Mouse (Mus musculus) inflammation-experienced regulatory T-cells, adult 6 months (primary cell): ENCODE measurements around the gene Fam19a1. TPM values are rescaled to one million over a fixed set of nuclear protein-coding genes. Genes with fewer than 3 reads are reported as not detected.

Source experiments
- ATAC-seq: one replicate; pipeline ENCODE4 v1.8.0; 2017
- polyA plus RNA-seq, 3 experiments: library from polyadenylated mRNA; unstranded; fragments of 100-300 nt; shearing (Covaris generic); gene quantifications; one replicate each; pipeline ENCODE4 v1.2.1; 2017

Gene Fam19a1
- polyA plus RNA-seq, 3 experiments from 2014 or later = not detected

- ATAC-seq = no peak
Observed at GRCm38 (mm10) chr6:96439419-96439818, 326.5 kb downstream of the Fam19a1 start.

- ATAC-seq = no peak
Observed at GRCm38 (mm10) chr6:96441971-96442370, 329.0 kb downstream of the Fam19a1 start.

DNA sequence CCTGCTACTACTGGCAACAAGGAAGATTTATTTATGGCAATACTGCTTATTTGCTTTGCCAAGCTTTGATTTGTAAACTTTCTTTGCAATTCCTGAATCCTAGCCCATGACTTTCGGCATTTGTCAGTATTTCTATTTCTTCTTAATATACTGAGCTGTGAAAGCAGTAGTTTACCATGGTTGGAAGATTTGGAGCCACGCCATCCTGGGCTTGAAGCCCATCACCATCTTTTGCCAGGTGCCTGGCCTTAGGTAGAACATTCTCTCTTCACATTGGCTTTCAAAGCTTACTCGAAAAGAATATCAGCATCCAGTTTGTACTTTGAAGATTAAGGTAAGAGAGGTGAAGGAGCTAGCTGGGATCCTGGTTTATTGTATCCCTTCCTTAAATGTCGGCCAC lies 334.5 kb downstream of the Fam19a1 start:
- ATAC-seq = no peak

GRCm38 (mm10) chr6:96456266-96456665 lies 343.3 kb downstream of the Fam19a1 start:
- no peak for ATAC-seq

GRCm38 (mm10) chr6:96457590-96458259 lies 344.8 kb downstream of the Fam19a1 start:
- no peak for ATAC-seq

DNA sequence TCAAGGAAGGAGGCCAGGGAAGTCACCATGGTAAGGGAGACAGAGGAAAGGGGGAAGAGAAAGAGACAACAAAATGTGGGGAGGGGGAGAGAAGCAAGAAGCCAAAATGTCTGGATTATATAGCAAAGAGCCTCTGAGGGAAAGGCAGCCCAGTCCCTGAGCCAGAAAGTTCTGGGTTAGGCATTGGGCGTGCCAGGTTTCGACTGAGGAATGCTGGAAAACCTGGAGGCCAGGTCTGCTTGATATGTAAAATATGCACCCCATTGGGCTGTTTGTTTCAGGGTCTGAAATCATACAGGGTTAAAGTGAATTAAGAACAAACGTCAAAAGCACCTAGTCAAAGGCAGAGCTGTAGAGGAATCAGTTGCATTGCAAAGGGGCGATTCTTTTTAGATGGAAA lies 346.1 kb downstream of the Fam19a1 start:
- no peak for ATAC-seq

DNA sequence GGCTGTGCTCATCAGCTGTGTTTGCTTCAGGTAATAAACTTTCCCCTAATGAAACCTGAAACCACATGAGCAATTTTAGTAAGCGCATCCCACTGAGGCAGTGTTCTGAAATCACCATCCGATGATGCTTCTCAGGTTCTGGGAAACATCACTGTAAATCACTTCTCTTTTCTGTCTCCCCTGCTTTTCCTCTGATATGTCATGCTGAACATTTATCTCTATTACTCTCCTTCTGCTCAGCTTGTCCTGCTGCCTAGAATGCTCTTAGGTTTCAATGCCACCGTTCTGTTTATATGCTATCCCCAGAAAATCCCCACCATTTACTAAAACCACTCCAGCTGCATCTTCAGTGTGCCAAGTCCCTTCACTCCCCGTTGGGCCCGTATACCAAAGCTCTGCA lies 386.5 kb downstream of the Fam19a1 start:
- no peak for ATAC-seq

DNA sequence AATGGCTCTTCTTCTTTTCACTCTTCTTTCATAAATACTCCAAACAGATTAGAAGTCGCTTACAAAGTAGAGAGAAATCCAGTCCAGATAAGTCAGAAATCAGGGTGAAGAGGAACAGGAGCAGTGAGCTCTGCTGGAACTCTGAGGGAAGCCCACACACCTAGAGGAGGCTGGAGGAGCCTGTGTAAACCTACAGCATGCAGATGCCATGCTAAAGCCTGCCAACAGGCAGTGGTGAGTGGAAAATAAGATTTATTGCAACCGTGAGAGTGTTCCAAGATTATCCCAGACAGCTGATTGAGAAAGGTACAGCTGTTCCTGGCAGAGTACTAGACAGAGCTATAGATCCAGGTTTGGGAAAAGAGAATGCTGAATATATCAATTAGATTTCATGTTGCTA lies 428.6 kb downstream of the Fam19a1 start:
- no peak for ATAC-seq

DNA sequence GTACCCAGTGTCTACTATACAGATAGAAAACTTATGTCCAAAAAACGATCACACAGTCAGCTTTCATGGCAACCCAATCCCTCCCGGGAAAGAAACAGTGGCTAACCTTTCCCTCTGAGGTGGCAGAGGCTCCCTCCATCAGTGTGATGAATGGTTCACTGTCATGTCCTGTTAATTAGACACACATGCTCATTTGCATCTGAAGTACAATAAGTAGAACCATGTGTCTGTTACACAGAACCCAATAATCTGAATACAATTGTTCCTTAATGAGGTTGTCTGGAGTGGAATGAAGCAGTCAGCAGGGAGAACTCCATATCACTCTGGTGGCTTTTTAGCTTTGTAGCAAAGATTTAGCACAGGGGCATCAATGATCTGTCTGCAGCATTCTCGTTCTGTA lies 431.9 kb downstream of the Fam19a1 start:
- no peak for ATAC-seq

- ATAC-seq = no peak
Observed at GRCm38 (mm10) chr6:96550431-96550830, 437.5 kb downstream of the Fam19a1 start.

DNA sequence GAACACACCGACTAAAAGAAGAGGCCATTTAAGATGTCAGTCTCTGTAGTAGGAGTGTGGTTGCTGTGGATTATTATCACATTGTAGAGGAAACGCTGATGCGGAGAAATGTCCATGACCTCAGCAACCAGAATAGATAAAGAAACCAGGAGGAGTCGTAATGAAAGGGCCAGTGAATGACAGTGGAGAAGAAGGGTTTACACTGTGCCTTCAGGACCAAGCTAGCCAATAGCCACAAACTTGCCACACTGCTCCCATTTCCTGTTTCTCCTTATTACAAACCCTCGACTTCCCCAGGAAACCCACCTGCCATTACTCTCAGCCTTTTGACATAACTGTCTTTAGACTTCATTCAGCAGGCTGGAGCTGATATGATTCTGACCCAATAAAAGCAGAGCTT lies 465.7 kb downstream of the Fam19a1 start:
- ATAC-seq = no peak

GRCm38 (mm10) chr6:96580726-96581125 lies 467.8 kb downstream of the Fam19a1 start:
- no peak for ATAC-seq

DNA sequence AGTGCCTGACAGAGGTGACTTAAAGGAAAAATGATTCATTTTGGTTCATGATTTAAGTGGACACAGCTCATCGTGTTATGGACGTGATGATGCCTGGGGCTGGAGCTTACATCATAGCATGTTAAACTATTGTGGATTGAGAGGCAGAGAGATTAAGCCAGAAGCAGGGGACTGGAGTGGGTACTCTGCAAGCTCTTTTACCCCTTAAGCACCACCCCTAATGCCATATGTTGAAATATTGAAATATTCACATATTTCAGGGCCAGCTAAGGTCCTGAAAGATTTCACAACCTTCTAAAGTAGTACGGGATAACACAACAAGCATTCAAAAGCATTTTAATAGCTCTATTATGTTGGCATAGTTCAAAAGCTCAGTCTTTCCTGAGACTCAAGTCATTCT lies 468.2 kb downstream of the Fam19a1 start:
- ATAC-seq = no peak

GRCm38 (mm10) chr6:96587427-96587826 lies 474.5 kb downstream of the Fam19a1 start:
- ATAC-seq = no peak

GRCm38 (mm10) chr6:96593031-96593430 lies 480.1 kb downstream of the Fam19a1 start:
- no peak for ATAC-seq

GRCm38 (mm10) chr6:96595201-96595600 lies 482.2 kb downstream of the Fam19a1 start:
- no peak for ATAC-seq

GRCm38 (mm10) chr6:96624196-96624595 lies 511.2 kb downstream of the Fam19a1 start:
- ATAC-seq = no peak

DNA sequence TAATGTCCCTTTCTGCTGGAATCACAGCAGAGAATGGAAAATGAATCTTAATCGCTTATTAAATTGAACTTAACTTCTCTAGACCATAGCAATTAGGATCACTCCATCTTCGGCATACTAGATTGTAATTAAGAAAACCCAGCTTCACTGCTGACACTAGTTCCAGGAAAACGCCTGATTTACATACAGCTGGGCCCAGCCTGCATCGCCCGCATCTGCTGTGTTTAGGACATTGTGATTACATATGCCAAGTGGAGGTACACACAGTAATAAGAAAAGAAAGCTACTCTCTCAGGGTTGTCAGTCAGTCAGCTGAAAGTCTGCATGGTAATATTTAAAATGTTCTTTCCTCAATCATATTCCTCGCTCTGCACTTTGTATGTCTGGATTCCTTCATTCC lies 518.6 kb downstream of the Fam19a1 start:
- ATAC-seq = no peak

DNA sequence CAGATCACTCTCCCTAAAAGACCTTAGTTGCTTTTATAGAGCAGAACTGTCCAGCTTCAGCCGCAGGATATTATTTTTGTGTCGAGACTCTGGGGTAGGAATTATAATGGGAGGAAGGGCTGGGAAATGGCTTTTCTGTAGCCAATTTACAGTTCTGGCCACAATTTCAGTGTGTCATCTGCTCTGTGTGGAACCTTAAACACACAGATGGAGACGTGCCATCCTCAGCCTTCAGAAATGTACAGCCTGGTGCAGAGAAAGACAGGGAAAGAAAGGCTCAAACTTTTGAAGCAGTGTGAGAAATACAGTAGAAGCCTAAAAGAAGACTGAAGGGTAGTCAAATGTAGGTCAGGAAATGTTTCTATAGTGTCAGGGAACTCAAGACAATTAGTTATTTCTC lies 519.3 kb downstream of the Fam19a1 start:
- no peak for ATAC-seq

DNA sequence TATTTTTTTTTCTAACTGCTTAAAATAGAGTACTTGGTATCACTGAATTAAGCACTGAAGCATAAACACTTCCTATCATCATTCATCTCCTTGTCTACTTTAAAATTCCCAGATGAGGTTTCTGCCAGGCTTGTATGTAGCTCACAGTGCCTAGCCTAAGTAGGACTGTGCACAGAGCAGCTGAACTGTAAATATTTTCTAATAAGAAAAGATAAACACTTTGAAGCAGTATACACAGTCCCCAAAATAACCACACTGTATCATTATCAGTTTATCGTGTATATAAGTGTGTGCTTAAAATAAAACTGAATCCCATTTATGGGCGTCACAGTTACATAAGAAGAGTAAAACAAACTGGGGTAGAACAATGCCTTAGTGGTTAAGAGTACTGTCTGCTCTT lies 522.7 kb downstream of the Fam19a1 start:
- ATAC-seq = no peak

- ATAC-seq = no peak
Observed at GRCm38 (mm10) chr6:96648742-96649141, 535.8 kb downstream of the Fam19a1 start.

GRCm38 (mm10) chr6:96649267-96649666 lies 536.3 kb downstream of the Fam19a1 start:
- no peak for ATAC-seq

GRCm38 (mm10) chr6:96666311-96666710 lies 553.4 kb downstream of the Fam19a1 start:
- ATAC-seq = no peak

DNA sequence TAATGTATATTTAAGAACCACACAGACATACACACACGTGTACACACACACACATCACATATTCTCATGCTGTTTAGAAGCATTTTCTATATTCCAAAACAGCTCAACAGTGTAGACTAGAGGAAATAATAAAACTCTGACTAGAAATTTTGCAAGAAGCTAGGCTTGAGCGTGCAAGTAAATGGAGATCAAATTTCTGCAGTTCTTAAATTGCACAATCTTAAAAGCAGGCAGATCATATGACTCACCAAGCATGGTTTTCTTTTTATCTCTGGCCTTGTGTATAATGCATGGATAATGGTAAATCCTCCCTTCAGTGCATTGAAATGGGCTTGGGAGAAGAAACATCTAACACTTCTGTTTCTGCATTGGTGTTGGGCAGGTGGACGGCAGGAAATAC lies 564.9 kb downstream of the Fam19a1 start:
- ATAC-seq = no peak
